Mouse (Mus musculus) liver, postnatal 0 days (tissue): ENCODE data around the gene Stra8. TPM values are rescaled to one million over a fixed set of nuclear protein-coding genes. Genes with fewer than 3 reads are reported as not detected.

Experiments
- ATAC-seq: fragments of 200-750 bp; cut with Nextera tagmentation; 2 replicates; pipeline ENCODE4 v1.8.0; 2017; ENCODE audit warnings: mild to moderate bottlenecking, moderate library complexity
- DNase-seq: peaks from one replicate; pipeline ENCODE4 v3.0.0-alpha.2; 2016
- H3K27ac ChIP-seq: fragments of 300-500 bp; sonication (generic); 2 replicates; pipeline ENCODE4 v1.5.1; 2014; ENCODE audit warnings: antibody characterized with exemption, moderate library complexity, mild to moderate bottlenecking, low read depth
- H3K27me3 ChIP-seq: fragments of 300-500 bp; sonication (generic); 2 replicates; pipeline ENCODE4 v1.6.1; 2014; ENCODE audit warnings: low read length, control low read depth, mixed read lengths; ENCODE audit not compliant: insufficient read depth
- H3K36me3 ChIP-seq: fragments of 300-500 bp; sonication (generic); replicated peaks from 2 replicates; pipeline ENCODE4 v1.6.1; 2014; ENCODE audit warnings: mild to moderate bottlenecking, control low read depth, low read length, moderate library complexity, mixed read lengths; ENCODE audit not compliant: insufficient read depth
- H3K4me1 ChIP-seq: fragments of 300-500 bp; sonication (generic); 2 replicates; pipeline ENCODE4 v1.6.1; 2014; ENCODE audit warnings: antibody characterized with exemption, mild to moderate bottlenecking, control low read depth; ENCODE audit not compliant: insufficient read depth
- H3K4me2 ChIP-seq: fragments of 300-500 bp; sonication (generic); 2 replicates; pipeline ENCODE4 v1.6.1; 2014; ENCODE audit warnings: low read depth, mild to moderate bottlenecking, low read length, moderate library complexity, mixed read lengths
- H3K4me3 ChIP-seq: fragments of 300-500 bp; sonication (generic); 2 replicates; pipeline ENCODE4 v1.5.1; 2014; ENCODE audit warnings: low read depth, low read length
- H3K9ac ChIP-seq: fragments of 300-500 bp; sonication (generic); replicated peaks from 2 replicates; pipeline ENCODE4 v1.6.1; 2014; ENCODE audit warnings: mild to moderate bottlenecking, moderate library complexity
- H3K9me3 ChIP-seq: fragments of 300-500 bp; sonication (generic); 2 replicates; pipeline ENCODE4 v1.6.1; 2016; ENCODE audit warnings: mild to moderate bottlenecking, control low read depth, low read length, mixed read lengths
- CTCF ChIP-seq: sonication (generic); IDR thresholded peaks from 2 replicates; pipeline ENCODE4 v1.5.1; 2016; ENCODE audit warnings: antibody characterized with exemption, low read depth
- EP300 ChIP-seq: IDR thresholded peaks from 2 replicates; pipeline ENCODE4 v1.6.1; 2016; ENCODE audit warnings: antibody characterized with exemption, low read depth, mild to moderate bottlenecking
- WGBS: fragments of 180-500 bp; shearing (Covaris S2); extraction: QIAGEN DNeasy Blood & Tissue Kit; methylation state at CpG from one replicate; pipeline ENCODE4 v1.1.7; 2014; ENCODE audit not compliant: insufficient replicate concordance; 5-methylcytosine and 5-hydroxymethylcytosine counted together
- polyA plus RNA-seq: library from polyadenylated mRNA; unstranded; fragments of >200 nt; fragmentation: Nextera tagmentation; extraction: Ambion mirVana; gene quantifications from 2 replicates; pipeline ENCODE4 v1.2.1, GENCODE M21; 2015

Stra8 gene
- not detected in 2 replicates for polyA plus RNA-seq

DNA sequence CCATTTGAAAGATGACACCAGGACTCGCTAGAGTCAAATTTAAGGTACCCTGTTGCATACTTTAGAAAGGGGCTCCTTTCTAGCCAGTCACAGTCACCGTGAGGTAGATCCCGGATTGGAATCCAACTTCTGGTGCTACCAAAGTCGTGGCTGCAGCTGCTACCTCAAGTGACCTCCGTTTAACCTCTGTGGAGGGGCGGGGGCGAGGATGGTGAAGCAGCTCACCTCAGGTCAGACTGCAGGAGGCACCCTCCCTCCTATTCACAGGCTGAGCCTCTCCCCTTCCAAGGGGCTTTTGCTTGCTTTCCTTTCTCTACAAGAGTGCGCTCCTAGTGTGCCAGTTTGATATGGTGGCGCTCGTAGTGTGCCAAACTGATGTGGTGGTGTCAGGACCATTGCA is at the start of gene Stra8:
Stra8 (plus strand) TSS at position 208 of the 400 bp plus-strand sequence.
- WGBS = 56% methylated on average over 10 of the region's 10 CpGs
- H3K27me3 ChIP-seq = no peaks in the 10 kb centered on the region
- no peak for ATAC-seq
- H3K9me3 ChIP-seq = no peaks in the 10 kb centered on the region
- H3K36me3 ChIP-seq = no peaks in the 10 kb centered on the region
- H3K4me2 ChIP-seq = no peak within 1 kb of the TSS
- H3K9ac ChIP-seq = no peak within 1 kb of the TSS
- no peak within 1 kb of the TSS for H3K4me3 ChIP-seq
- DNase-seq = no peak
- no peak within 1 kb of the TSS for H3K27ac ChIP-seq
- TF ChIP-seq EP300 = no peak
- no peak for TF ChIP-seq CTCF
- no peaks in the 10 kb centered on the region for H3K4me1 ChIP-seq

DNA sequence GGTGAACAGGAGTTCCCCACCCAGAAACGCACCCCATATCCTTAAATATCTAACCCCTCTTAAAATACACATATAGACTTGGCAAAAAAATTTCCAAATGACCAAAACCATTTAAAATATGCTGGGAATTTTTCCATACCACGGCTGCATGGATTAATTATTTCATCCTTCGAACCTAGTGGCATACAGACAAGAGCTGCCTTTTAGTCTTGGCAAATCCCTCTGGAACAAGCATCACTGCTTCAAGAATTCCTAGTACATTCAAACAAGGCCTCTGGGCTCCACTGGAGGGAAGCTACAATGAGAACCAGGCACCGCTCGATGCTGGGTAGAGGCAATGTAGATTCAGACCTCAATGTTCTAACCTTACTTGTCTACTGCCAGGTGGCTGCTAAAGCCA is 49.2 kb upstream of the Stra8 start:
- 71% methylated on average over 5 of the region's 5 CpGs for WGBS
- Histone ChIP-seq H3K9ac (no peak overlapping the region), H3K36me3 (peaks cover 7% of the 10 kb centered on the region; the same call in 1 of the 2 replicates), H3K4me2 (no peak overlapping the region), H3K9me3 (no peaks in the 10 kb centered on the region), H3K4me1 (peaks cover 70% of the 10 kb centered on the region), H3K27ac (peak overlapping the region; percentile 86), H3K4me3 (no peak overlapping the region), H3K27me3 (no peaks in the 10 kb centered on the region)
- no peak for DNase-seq
- no peak for TF ChIP-seq EP300
- no peak for TF ChIP-seq CTCF
- no peak for ATAC-seq

DNA sequence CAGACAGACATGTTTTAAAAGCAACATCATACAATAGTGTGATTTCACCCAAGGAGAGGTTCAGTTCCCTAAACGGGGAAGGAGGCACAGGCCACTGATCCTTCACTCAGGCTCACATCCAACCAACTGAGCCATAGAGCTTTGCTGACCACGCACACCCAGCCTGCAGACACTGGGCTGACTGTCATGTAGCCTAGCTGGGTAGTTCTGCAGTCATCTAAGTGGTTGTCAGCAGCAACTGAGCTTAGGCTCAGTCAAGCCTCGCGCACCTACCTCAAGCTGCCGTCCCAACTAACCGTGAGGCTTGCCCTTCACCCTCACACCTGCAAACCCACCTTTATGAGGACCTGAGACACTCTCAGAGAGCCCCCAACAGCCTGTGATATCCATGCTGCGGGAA is 48.0 kb upstream of the Stra8 start:
- peaks cover 70% of the 10 kb centered on the region for H3K4me1 ChIP-seq
- WGBS = 76% methylated on average over 7 of the region's 7 CpGs

DNA sequence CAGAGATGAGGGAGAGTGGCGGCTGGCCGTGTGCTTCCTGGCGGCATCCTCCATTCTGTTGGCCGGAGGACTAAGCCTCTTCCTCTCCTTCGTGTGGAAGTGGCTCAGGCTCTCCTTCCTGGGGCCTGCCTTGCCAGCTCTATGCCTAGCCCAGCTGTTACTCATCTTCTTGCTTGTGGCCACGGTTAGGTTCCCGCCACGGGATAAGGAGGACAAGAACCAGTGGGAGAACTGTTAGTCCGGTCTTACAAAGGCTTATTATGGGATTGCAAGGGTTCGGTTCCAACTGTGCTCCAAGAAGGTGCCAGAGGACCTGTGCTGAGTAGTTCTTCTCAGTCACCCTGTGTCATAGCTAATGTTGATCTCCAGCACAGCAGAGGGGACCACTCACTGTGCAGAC is 47.1 kb upstream of the Stra8 start:
- no peaks in the 10 kb centered on the region for H3K27me3 ChIP-seq
- H3K4me2 ChIP-seq = no peak overlapping the region
- DNase-seq (no peak), ATAC-seq (no peak)
- no peaks in the 10 kb centered on the region for H3K9me3 ChIP-seq
- WGBS = 82% methylated on average over 10 of the region's 10 CpGs
- peaks cover 4% of the 10 kb centered on the region; the same call in 1 of the 2 replicates for H3K36me3 ChIP-seq
- peaks cover 64% of the 10 kb centered on the region for H3K4me1 ChIP-seq
- H3K4me3 ChIP-seq = no peak overlapping the region
- TF ChIP-seq EP300 (no peak), CTCF (no peak)
- no peak overlapping the region for H3K9ac ChIP-seq
- no peak overlapping the region; the same call in 1 of the 2 replicates for H3K27ac ChIP-seq

More for the DNA sequence above, 48.0 kb upstream of the Stra8 start:
- TF ChIP-seq CTCF (no peak), EP300 (no peak)
- Histone ChIP-seq H3K27ac (0 out of 2 replicates have a peak overlapping the region, but pooled peaks have one; percentile 6), H3K36me3 (peaks cover 5% of the 10 kb centered on the region; the same call in 1 of the 2 replicates), H3K9me3 (no peaks in the 10 kb centered on the region), H3K27me3 (no peaks in the 10 kb centered on the region), H3K9ac (no peak overlapping the region), H3K4me3 (no peak overlapping the region), H3K4me2 (no peak overlapping the region)
- ATAC-seq = no peak
- DNase-seq = no peak

DNA sequence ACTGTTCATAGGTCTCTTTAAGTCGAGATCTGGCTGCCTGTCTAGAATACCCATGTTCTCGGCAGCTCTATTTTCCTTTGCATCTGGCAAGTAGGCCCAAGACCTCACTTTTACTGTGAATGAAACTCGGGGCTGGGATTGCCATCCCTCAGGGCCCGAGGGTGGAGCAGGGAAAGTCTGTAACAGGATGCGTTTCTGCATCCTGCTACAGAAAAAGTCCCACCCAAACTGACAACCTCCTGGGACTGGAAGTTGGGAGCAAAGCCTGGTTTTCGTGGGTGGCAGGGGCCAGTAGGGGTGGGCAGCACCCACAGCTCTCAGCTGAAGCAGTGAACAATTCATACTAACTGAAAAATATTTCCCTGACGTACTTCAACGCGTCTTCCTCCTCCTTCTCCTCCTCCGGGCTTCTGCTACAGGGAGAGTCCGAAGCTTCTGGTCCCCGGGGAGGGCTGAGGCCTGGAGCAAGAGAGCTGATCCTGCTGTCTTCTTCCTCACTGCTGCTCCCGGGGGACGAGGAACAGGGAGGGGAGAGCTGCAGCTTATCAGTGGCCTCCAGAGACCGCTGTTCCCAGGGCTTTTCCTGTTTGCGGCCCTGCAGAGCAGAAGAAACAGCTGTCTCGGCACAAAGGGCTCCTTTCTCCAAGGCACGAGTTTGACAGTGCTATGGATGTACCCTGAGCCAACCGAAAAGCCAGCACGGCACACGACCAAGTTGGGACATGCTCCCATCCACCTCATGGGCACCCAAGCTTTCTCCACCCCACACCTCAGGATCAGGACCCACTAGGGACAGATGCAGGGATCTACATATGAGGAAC is 45.7 kb upstream of the Stra8 start:
- Histone ChIP-seq H3K27ac (peak overlapping the region; percentile 91), H3K4me1 (peaks cover 61% of the 10 kb centered on the region), H3K9me3 (no peaks in the 10 kb centered on the region), H3K27me3 (no peaks in the 10 kb centered on the region), H3K9ac (peak overlapping the region; percentile 59), H3K4me3 (peak overlapping the region; percentile 14), H3K4me2 (peak overlapping the region; percentile 69), H3K36me3 (peaks cover 7% of the 10 kb centered on the region; the same call in 1 of the 2 replicates)
- DNase-seq = peak; percentile 71
- peak; percentile 56 for TF ChIP-seq CTCF
- TF ChIP-seq EP300 = peak; percentile 81
- WGBS = 26% methylated on average over 20 of the region's 21 CpGs
- ATAC-seq = peak; percentile 18

DNA sequence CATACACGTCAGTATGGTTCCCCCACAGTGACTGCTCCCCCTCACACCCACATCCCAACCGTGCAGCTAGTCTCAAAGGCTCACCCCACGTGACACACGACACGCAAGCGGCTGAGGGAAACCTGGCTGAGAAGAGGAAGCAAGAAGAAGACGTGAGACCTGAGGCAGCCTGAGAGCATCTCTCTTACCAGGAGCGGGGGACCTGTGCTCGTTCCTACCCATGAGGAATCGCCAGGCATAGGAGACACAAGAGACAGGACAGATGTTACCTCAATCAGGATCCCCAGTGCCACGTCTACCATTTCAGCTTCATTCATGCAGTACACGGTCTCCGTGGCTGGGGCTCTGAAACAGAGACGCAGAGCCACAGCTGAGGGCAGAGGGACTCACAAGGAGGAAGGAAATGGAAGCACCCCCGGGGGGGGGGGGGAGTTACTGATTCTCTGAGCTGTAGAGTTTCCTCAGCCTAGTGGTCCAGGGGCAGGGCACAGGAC is 44.6 kb upstream of the Stra8 start:
- H3K4me1 ChIP-seq = peaks cover 51% of the 10 kb centered on the region
- ATAC-seq = no peak

More for the DNA sequence above, 44.6 kb upstream of the Stra8 start:
- peak overlapping the region; percentile 69 for H3K4me2 ChIP-seq
- H3K4me3 ChIP-seq = peak overlapping the region; percentile 14
- peak overlapping the region; percentile 91 for H3K27ac ChIP-seq
- WGBS = 39% methylated on average over 15 of the region's 15 CpGs
- TF ChIP-seq CTCF = no peak
- no peak for TF ChIP-seq EP300
- H3K36me3 ChIP-seq = peaks cover 11% of the 10 kb centered on the region
- no peaks in the 10 kb centered on the region for H3K27me3 ChIP-seq
- H3K9ac ChIP-seq = peak overlapping the region; percentile 59
- H3K9me3 ChIP-seq = no peaks in the 10 kb centered on the region
- peak; percentile 69 for DNase-seq
